Mouse (Mus musculus): Measurements from ENCODE around the gene Acp5.
A peak's percentile ranks its signal among the peaks of the same experiment; 100 is the strongest.

Acp5 gene

GRCm38 (mm10) chr9:22143108-22144037 is 7.9 kb upstream of the Acp5 start:
- DNase-seq (ENCODE audit: low read depth, low spot score), result peak; percentile 86

DNA sequence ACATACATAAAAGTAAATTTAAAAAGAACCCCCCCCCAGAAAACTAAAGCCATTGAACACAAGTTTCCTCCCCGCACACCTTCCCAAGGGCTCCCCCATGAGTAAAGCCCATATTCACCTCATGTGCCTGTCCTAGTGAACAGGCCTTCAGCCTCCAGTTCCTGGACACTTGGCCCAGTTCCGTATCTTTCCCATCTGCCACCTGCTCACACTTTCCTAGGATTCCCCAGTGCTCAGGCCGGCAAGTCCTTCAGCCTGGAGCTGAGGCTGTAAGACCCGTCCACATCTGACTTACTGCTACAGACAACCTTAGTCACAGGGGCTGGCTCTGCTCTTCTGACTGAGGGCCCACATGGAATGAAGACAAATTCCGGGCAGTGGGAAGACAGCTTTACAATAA is 4.2 kb upstream of the Acp5 start:
- no peak for DNase-seq (ENCODE audit: low read depth, low spot score)

- peak; percentile 29 for DNase-seq (ENCODE audit: low read depth, low spot score)
These were observed 3.0 kb upstream of the Acp5 start for GRCm38 (mm10) chr9:22138480-22138879.

DNA sequence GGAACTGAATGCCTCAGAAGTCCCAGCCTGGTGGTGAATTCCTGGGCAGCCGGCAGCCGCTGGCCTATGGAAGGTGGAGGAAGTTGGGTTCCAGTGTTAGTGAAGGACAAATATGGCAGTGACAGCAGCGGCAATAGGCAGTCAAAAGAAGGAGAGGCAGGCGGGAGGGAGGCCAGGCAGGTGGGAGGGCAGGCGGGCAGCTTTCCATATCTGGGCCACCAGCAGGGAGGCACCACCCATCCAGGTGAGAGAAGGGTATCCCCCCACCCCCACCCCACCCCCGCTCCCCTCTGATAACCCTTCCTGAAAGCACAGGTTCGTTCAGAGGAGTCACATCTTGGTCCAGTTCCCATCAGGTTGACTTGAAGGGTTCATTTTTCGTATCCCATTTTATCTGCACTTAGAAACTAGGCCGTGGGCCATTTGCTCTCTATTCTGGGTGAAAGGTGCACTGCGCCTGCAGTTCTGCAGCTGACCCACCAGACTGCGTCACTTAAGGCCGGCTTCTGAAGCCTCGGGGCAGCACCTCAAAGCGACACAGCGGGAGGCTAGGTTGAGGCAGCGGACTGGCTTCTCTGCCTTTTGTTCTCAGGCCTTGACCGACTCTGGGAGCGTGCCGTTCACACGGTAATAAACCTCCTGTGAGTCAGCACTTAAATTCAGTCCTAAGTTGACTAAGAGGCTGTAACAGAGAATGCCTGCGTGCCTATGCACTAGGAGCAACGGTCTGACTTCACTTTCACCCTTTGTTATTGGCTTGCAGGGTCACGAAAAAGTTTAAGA is 1.4 kb upstream of the Acp5 start:
- no peak for DNase-seq (ENCODE audit: low read depth, low spot score)

DNA sequence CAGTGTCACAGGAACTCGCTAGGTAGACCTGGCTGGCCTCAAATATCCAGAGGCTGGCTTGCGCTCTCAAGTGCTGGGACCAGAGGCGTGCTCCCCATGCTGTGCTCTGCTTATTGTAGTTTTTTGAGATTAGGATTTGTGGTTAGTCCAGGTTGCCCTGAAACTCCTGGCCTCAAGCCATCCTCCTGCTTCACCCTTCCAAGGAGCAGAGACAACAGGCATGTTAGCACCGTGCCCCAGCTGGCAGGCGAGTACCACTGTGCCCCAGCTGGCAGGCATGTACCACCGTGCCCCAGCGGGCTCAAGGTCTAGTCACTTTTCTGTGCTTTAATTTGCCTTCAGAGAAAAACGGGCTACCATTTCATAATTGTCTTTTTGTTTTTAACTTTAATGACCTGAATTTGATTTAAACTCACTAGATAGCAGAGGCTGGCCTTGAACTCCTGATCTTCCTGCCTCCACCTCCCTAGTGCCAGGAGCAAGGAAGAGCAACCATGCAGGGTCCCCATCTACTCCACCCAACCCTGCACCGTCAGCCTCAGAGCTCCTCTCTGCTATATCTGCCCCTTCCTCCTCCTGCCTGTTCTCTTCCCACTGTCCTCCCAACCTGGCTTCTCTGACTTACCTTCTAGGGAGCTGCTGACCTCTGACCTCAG is 395 bp downstream of the Acp5 start:
- no peak for DNase-seq (ENCODE audit: low read depth, low spot score)

- no peak for DNase-seq (ENCODE audit: low read depth, low spot score)
These were observed 1.1 kb downstream of the Acp5 start for GRCm38 (mm10) chr9:22134246-22134890.

DNA sequence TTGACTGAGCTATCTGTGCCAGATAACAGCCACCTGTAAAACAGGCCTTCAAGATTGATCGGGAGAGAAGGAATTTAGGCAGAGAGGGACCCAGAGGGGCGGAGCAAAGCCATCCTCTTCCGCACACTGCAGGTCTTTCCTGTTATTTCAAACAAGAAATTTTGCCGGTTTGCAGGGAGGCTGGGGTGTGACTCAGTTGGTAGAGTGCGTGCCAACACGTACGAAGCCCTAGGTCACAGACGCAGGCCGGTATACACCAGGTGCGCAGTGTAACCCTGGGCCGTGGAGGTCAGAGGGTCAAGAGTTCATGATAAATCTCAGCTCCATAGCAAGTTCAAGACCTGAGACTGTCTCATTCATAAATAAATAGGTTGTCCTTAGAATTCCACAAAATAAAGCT is 3.3 kb downstream of the Acp5 start:
- no peak for DNase-seq (ENCODE audit: low read depth, low spot score)

DNA sequence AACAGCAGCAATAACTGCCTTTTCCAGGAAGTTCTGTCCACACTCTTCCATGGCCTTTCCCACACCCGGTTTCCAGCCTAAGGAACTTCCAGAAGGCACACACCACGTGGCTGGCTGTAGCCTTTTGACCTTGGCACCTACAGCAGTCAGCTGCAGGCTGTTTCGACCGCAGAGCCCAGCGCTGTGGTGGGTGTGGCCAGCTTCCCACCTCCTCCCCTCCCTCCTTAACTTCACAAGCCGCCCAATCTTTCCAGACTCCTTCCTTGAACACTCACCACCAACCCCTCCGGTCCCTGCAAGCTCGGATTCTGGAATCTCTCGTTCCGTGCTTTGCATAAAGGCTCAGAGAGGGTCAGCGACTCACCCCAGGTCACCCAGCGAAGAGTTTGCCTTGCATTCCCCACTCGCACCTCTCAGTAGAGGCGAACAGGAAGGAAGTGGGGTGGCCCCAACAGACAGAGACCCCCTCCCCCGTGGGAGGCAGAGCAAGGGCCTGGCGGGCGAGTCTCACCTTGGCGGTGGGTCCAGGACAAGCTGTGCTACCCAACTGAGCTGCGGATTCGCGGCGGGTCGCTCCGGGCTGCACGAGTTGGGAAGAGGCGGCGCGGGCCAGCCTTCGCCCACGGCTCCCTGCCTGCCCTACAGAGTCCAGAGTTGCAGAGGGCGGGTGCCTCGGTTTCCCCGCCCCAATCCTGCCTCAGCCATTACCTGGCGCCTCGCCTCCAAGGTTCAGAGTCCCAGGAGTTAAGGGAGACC is 4.1 kb downstream of the Acp5 start:
- DNase-seq (ENCODE audit: low read depth, low spot score), result no peak

- no peak for DNase-seq (ENCODE audit: low read depth, low spot score)
These were observed 10.1 kb downstream of the Acp5 start for GRCm38 (mm10) chr9:22125246-22126027.

DNA sequence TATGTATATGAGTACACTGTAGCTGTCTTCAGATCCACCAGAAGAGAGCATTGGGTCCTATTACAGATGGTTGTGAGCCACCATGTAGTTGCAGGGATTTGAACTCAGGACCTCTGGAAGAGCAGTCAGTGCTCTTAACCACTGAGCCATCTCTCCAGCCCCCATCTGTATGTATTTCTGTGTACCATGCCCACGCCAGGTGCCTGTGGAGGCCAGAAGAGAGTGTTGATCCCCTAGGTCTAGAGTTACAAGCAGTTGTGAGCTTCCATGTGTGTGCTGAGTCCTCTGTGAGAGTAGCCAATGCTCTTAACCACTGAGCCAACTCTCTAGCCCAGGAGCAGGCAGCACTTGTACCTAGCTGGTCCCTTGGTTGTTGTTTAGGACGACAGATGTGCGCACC is 11.3 kb downstream of the Acp5 start:
- DNase-seq (ENCODE audit: low read depth, low spot score), result no peak

GRCm38 (mm10) chr9:22123069-22123609 is 12.4 kb downstream of the Acp5 start:
- DNase-seq (ENCODE audit: low read depth, low spot score), result peak; percentile 85

DNA sequence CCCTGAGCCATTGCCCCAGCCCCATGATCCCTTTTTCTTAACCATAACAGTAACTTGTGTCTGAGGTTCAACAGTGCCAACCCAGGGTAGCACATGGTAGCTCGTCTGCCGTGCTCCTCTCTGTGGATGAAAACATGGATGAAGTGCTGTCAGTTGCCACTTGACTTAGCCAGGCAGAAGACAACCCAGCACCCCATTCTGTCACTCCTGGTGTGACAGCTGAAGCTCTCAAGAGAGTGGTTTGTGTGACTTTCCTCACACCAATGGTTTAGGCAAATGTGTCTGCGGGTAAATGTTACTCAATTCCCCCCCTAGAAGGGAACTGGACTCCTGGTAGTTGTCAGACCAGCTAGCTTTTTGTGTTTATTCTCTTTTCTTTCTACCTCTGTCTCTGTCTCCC is 13.5 kb downstream of the Acp5 start:
- peak; percentile 73 for DNase-seq (ENCODE audit: low read depth, low spot score)

- no peak for DNase-seq (ENCODE audit: low read depth, low spot score)
These were observed 14.0 kb downstream of the Acp5 start for GRCm38 (mm10) chr9:22121545-22121944.

DNA sequence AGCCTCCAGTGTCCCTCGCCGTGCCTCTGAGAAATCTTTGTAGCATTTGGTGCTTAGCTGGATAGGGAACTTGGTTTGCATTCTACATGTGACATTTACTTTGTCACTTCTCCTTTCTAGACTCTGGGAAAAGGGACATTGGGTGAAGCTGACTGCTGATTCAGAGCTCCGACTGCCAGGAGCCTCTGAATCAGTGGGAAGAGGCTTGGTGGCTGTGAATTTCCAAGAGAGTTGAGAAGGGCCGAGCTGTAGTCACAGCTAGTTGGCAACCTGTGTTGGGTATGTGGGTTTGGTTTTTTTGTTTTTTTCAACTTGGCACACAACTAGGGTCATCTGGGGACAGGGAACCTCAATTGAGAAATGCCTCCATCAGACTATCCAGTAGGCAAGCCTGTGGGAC is 16.0 kb downstream of the Acp5 start:
- no peak for DNase-seq (ENCODE audit: low read depth, low spot score)

DNA sequence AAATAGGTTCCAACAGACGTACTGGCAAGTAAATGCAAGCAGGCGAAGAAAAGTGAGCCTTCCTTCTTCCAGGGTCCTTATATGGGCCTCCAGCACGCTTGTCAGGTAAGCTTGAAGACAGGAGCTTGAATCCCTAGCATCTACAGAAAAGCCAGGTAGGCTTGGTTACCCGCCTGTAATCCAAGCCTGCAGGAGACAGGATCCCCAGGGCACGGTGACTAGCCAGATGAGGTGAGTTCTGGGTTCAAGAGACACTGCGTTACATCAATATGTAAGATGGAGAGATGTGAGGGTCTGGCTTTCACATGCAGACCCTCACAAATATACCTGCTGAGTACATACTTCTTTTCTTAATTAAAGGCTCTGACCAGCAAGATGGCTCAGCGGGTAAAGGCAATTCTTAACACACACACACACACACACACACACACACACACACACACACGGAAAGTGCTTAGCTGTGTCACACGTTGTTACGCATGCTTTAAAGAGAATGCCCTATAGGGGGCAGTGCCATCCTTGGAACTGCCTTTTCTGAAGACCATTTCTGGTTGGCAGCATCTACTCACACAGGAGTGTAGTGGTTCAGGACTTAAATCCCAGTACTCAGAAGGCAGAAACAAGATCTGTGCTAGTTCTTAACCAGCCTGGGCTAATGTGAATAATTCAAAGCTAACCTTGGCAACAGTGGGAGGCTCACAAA is 17.6 kb downstream of the Acp5 start:
- peak; percentile 84 for DNase-seq (ENCODE audit: low read depth, low spot score)

GRCm38 (mm10) chr9:22116740-22117426 is 18.6 kb downstream of the Acp5 start, which contains the start of gene Elof1:
Elof1 (minus strand) TSS chr9:22117172.
- peak; percentile 91 for DNase-seq (ENCODE audit: low read depth, low spot score)

- no peak for DNase-seq (ENCODE audit: low read depth, low spot score)
These were observed 19.4 kb downstream of the Acp5 start for GRCm38 (mm10) chr9:22116086-22116485.

- no peak for DNase-seq (ENCODE audit: low read depth, low spot score)
These were observed 19.9 kb downstream of the Acp5 start for GRCm38 (mm10) chr9:22115635-22116034.

DNA sequence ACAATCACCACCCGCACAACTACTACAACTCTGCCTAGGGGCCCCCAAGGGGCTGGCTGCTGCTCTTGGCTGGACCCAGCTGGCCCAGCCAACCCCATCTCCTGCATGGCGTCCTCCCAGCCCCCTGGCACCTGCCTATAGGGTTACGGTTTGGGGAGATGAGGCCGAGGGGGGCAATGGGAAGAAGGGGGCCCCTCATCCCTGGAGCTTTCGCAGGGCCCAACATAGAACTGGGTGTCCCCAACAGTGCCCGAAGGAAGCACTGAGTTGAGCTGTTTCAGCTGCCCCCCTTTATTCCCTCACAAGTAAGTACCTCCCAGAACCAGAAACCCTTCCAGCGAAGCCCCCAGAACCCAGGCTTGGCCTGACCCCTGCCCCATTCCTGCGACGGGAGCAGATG is 27.3 kb downstream of the Acp5 start:
- DNase-seq (ENCODE audit: low read depth, low spot score), result no peak
